Mouse (Mus musculus): ENCODE data around the gene Gm48552. TPM values are rescaled to one million over a fixed set of nuclear protein-coding genes. Genes with fewer than 3 reads are reported as not detected.

The Gm48552 gene
- polyA plus RNA-seq, 1 experiment from 2014 or later, result 1.2 TPM

GRCm38 (mm10) chr10:81404082-81404481, 15.3 kb downstream of the Gm48552 start:
- no peak overlapping the region for H3K9ac ChIP-seq (ENCODE audit: low read depth, low read length)
- peaks cover 13% of the 10 kb centered on the region; the same call in 1 of the 2 replicates for H3K36me3 ChIP-seq (ENCODE audit: control insufficient read depth, insufficient read depth, low read length)
- WGBS (ENCODE audit: insufficient replicate concordance), result 18% methylated on average over 9 of the region's 9 CpGs
- H3K4me3 ChIP-seq (ENCODE audit: low read depth, low read length), result no peak overlapping the region
- no peaks in the 10 kb centered on the region for H3K9me3 ChIP-seq (replicated peaks; ENCODE audit: control insufficient read depth, low read length)
- peaks cover 21% of the 10 kb centered on the region for H3K27me3 ChIP-seq (ENCODE audit: control insufficient read depth, insufficient read depth, low read length)
- H3K4me2 ChIP-seq, result no peak overlapping the region
- ATAC-seq (replicated peaks; ENCODE audit: insufficient number of reproducible peaks, low FRiP score, low TSS enrichment), result no peak
- peak overlapping the region; percentile 29; the same call in 1 of the 2 replicates for H3K27ac ChIP-seq (ENCODE audit: low read depth, low read length)
- H3K4me1 ChIP-seq (ENCODE audit: control insufficient read depth, insufficient read depth, low read length), result peaks cover 65% of the 10 kb centered on the region

GRCm38 (mm10) chr10:81404720-81405119, 15.9 kb downstream of the Gm48552 start:
- 58% methylated on average over 18 of the region's 18 CpGs for WGBS (ENCODE audit: insufficient replicate concordance)
- Histone ChIP-seq H3K4me3 (ENCODE audit: low read depth, low read length) (no peak overlapping the region), H3K36me3 (ENCODE audit: control insufficient read depth, insufficient read depth, low read length) (peaks cover 11% of the 10 kb centered on the region; the same call in 1 of the 2 replicates), H3K27me3 (ENCODE audit: control insufficient read depth, insufficient read depth, low read length) (peaks cover 21% of the 10 kb centered on the region), H3K9me3 (replicated peaks; ENCODE audit: control insufficient read depth, low read length) (no peaks in the 10 kb centered on the region), H3K4me1 (ENCODE audit: control insufficient read depth, insufficient read depth, low read length) (peaks cover 72% of the 10 kb centered on the region), H3K27ac (ENCODE audit: low read depth, low read length) (peak overlapping the region; percentile 29; the same call in 1 of the 2 replicates), H3K9ac (ENCODE audit: low read depth, low read length) (no peak overlapping the region), H3K4me2 (0 out of 2 replicates have a peak overlapping the region, but pooled peaks have one; percentile 1)
- no peak for ATAC-seq (replicated peaks; ENCODE audit: insufficient number of reproducible peaks, low FRiP score, low TSS enrichment)

- H3K27ac ChIP-seq (ENCODE audit: low read depth, low read length), result no peak overlapping the region
- H3K4me2 ChIP-seq, result peak overlapping the region; percentile 41
- H3K4me3 ChIP-seq (ENCODE audit: low read depth, low read length), result peak overlapping the region; percentile 36; the same call in 1 of the 2 replicates
- no peaks in the 10 kb centered on the region for H3K9me3 ChIP-seq (replicated peaks; ENCODE audit: control insufficient read depth, low read length)
- no peak for ATAC-seq (replicated peaks; ENCODE audit: insufficient number of reproducible peaks, low FRiP score, low TSS enrichment)
- peaks cover 14% of the 10 kb centered on the region for H3K27me3 ChIP-seq (ENCODE audit: control insufficient read depth, insufficient read depth, low read length)
- peaks cover 5% of the 10 kb centered on the region; the same call in 1 of the 2 replicates for H3K36me3 ChIP-seq (ENCODE audit: control insufficient read depth, insufficient read depth, low read length)
- WGBS (ENCODE audit: insufficient replicate concordance), result 39% methylated on average over 13 of the region's 13 CpGs
- H3K4me1 ChIP-seq (ENCODE audit: control insufficient read depth, insufficient read depth, low read length), result peaks cover 81% of the 10 kb centered on the region
- no peak overlapping the region for H3K9ac ChIP-seq (ENCODE audit: low read depth, low read length)
These were observed 16.9 kb downstream of the Gm48552 start for GRCm38 (mm10) chr10:81405588-81406201.

GRCm38 (mm10) chr10:81406504-81407440, 18.0 kb downstream of the Gm48552 start:
- 18% methylated on average over 24 of the region's 24 CpGs for WGBS (ENCODE audit: insufficient replicate concordance)
- Histone ChIP-seq H3K27ac (ENCODE audit: low read depth, low read length) (peak overlapping the region; percentile 36), H3K4me3 (ENCODE audit: low read depth, low read length) (peak overlapping the region; percentile 36), H3K36me3 (ENCODE audit: control insufficient read depth, insufficient read depth, low read length) (peaks cover 5% of the 10 kb centered on the region; the same call in 1 of the 2 replicates), H3K9ac (ENCODE audit: low read depth, low read length) (peak overlapping the region; percentile 58), H3K9me3 (replicated peaks; ENCODE audit: control insufficient read depth, low read length) (no peaks in the 10 kb centered on the region), H3K27me3 (ENCODE audit: control insufficient read depth, insufficient read depth, low read length) (peaks cover 12% of the 10 kb centered on the region; the same call in 1 of the 2 replicates), H3K4me2 (peak overlapping the region; percentile 41), H3K4me1 (ENCODE audit: control insufficient read depth, insufficient read depth, low read length) (peaks cover 81% of the 10 kb centered on the region)
- no peak for ATAC-seq (replicated peaks; ENCODE audit: insufficient number of reproducible peaks, low FRiP score, low TSS enrichment)

- Histone ChIP-seq H3K27me3 (ENCODE audit: control insufficient read depth, insufficient read depth, low read length) (peaks cover 12% of the 10 kb centered on the region; the same call in 1 of the 2 replicates), H3K36me3 (ENCODE audit: control insufficient read depth, insufficient read depth, low read length) (peaks cover 5% of the 10 kb centered on the region; the same call in 1 of the 2 replicates)
These were observed 19.0 kb downstream of the Gm48552 start for GRCm38 (mm10) chr10:81407539-81408423.

GRCm38 (mm10) chr10:81408424-81408729, 19.6 kb downstream of the Gm48552 start:
- Histone ChIP-seq H3K27me3 (ENCODE audit: control insufficient read depth, insufficient read depth, low read length) (peaks cover 11% of the 10 kb centered on the region; the same call in 1 of the 2 replicates), H3K9ac (ENCODE audit: low read depth, low read length) (0 out of 2 replicates have a peak overlapping the region, but pooled peaks have one; percentile 16), H3K9me3 (replicated peaks; ENCODE audit: control insufficient read depth, low read length) (no peaks in the 10 kb centered on the region), H3K4me2 (peak overlapping the region; percentile 20), H3K27ac (ENCODE audit: low read depth, low read length) (peak overlapping the region; percentile 72), H3K4me3 (ENCODE audit: low read depth, low read length) (no peak overlapping the region), H3K36me3 (ENCODE audit: control insufficient read depth, insufficient read depth, low read length) (peaks cover 5% of the 10 kb centered on the region; the same call in 1 of the 2 replicates), H3K4me1 (ENCODE audit: control insufficient read depth, insufficient read depth, low read length) (peaks cover 81% of the 10 kb centered on the region)
- WGBS (ENCODE audit: insufficient replicate concordance), result 36% methylated on average over 13 of the region's 13 CpGs
- no peak for ATAC-seq (replicated peaks; ENCODE audit: insufficient number of reproducible peaks, low FRiP score, low TSS enrichment)

More at GRCm38 (mm10) chr10:81407539-81408423, 19.0 kb downstream of the Gm48552 start:
- Histone ChIP-seq H3K9me3 (replicated peaks; ENCODE audit: control insufficient read depth, low read length) (no peaks in the 10 kb centered on the region), H3K4me1 (ENCODE audit: control insufficient read depth, insufficient read depth, low read length) (peaks cover 81% of the 10 kb centered on the region), H3K4me3 (ENCODE audit: low read depth, low read length) (peak overlapping the region; percentile 36), H3K27ac (ENCODE audit: low read depth, low read length) (peak overlapping the region; percentile 72), H3K9ac (ENCODE audit: low read depth, low read length) (peak overlapping the region; percentile 58), H3K4me2 (peak overlapping the region; percentile 41)
- WGBS (ENCODE audit: insufficient replicate concordance), result 20% methylated on average over 31 of the region's 31 CpGs
- 0 out of 2 replicates have a peak, but pooled peaks have one; percentile 13 for ATAC-seq (replicated peaks; ENCODE audit: insufficient number of reproducible peaks, low FRiP score, low TSS enrichment)

GRCm38 (mm10) chr10:81408871-81409291, 20.1 kb downstream of the Gm48552 start:
- Histone ChIP-seq H3K4me1 (ENCODE audit: control insufficient read depth, insufficient read depth, low read length) (peaks cover 84% of the 10 kb centered on the region), H3K4me2 (peak overlapping the region; percentile 20), H3K9ac (ENCODE audit: low read depth, low read length) (no peak overlapping the region), H3K27me3 (ENCODE audit: control insufficient read depth, insufficient read depth, low read length) (peaks cover 8% of the 10 kb centered on the region; the same call in 1 of the 2 replicates), H3K36me3 (ENCODE audit: control insufficient read depth, insufficient read depth, low read length) (peaks cover 5% of the 10 kb centered on the region; the same call in 1 of the 2 replicates), H3K27ac (ENCODE audit: low read depth, low read length) (peak overlapping the region; percentile 72), H3K4me3 (ENCODE audit: low read depth, low read length) (0 out of 2 replicates have a peak overlapping the region, but pooled peaks have one; percentile 9), H3K9me3 (replicated peaks; ENCODE audit: control insufficient read depth, low read length) (no peaks in the 10 kb centered on the region)
- ATAC-seq (replicated peaks; ENCODE audit: insufficient number of reproducible peaks, low FRiP score, low TSS enrichment), result 0 out of 2 replicates have a peak, but pooled peaks have one; percentile 11
- 12% methylated on average over 9 of the region's 9 CpGs for WGBS (ENCODE audit: insufficient replicate concordance)
